Mouse (Mus musculus) cortical plate, adult 2 months (tissue): Measurements from ENCODE around the gene Upk3bl. TPM values are rescaled to one million over a fixed set of nuclear protein-coding genes. Genes with fewer than 3 reads are reported as not detected.
A peak's percentile ranks its signal among the peaks of the same experiment; 100 is the strongest.
"Not testable (repeated sequence)": the region's sequence is repeated elsewhere in the genome, so short reads cannot be mapped to it uniquely, and the experiment has no call there.

Experiments used
- H3K27ac ChIP-seq: fragments of 200-500 bp; 2 replicates; pipeline ENCODE4 v1.5.1; 2012; ENCODE audit warnings: low read length, control low read depth, inconsistent platforms; ENCODE audit not compliant: insufficient read depth
- H3K4me1 ChIP-seq: fragments of 200-500 bp; 2 replicates; pipeline ENCODE4 v1.6.1; 2011; ENCODE audit warnings: low read length; ENCODE audit not compliant: control insufficient read depth, insufficient read depth
- H3K4me3 ChIP-seq: fragments of 200-500 bp; 2 replicates; pipeline ENCODE4 v1.5.1; 2011; ENCODE audit warnings: mild to moderate bottlenecking, low read length, control low read depth; ENCODE audit not compliant: insufficient read depth
- CTCF ChIP-seq: fragments of 200-500 bp; IDR thresholded peaks from 2 replicates; pipeline ENCODE4 v1.5.1; 2011; ENCODE audit warnings: mild to moderate bottlenecking, control low read depth, low read length; ENCODE audit not compliant: insufficient read depth; ENCODE audit errors: extremely low read depth
- POLR2A ChIP-seq: fragments of 200-500 bp; IDR thresholded peaks from 2 replicates; pipeline ENCODE4 v1.6.1; 2011; ENCODE audit warnings: mild to moderate bottlenecking, low read length, control low read depth; ENCODE audit not compliant: insufficient read depth; ENCODE audit errors: extremely low read depth
- polyA plus RNA-seq: library from polyadenylated mRNA; depleted of rRNA; stranded (reverse); fragments of >200 nt; gene quantifications from 2 replicates; pipeline ENCODE4 v1.2.3, GENCODE M21; 2012

Upk3bl gene
- polyA plus RNA-seq, 1 experiment = 0.61 TPM

DNA sequence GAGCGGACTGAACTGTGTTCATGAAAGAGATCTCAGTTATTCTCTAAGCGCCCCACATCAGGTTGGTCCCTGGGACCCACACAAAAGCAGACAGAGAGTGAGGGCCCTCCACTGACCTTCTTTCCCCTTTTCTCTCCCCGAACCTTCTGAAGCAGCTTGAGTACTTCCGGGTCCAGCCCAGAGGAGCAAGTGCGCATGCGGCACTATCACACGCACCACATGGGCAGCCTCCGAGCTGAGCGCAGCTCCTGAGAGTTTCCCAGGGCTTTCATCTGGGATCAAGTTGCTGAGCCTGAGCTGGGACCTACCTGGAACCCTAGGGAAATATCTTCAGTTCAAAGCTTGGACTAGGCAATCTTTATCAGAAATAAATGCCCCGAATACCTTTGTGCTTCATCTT is 9.6 kb downstream of the Upk3bl start:
- H3K27ac ChIP-seq = no peak overlapping the region
- H3K4me1 ChIP-seq = no peaks in the 10 kb centered on the region
- no peak for TF ChIP-seq POLR2A
- no peak for TF ChIP-seq CTCF
- H3K4me3 ChIP-seq = no peak overlapping the region

DNA sequence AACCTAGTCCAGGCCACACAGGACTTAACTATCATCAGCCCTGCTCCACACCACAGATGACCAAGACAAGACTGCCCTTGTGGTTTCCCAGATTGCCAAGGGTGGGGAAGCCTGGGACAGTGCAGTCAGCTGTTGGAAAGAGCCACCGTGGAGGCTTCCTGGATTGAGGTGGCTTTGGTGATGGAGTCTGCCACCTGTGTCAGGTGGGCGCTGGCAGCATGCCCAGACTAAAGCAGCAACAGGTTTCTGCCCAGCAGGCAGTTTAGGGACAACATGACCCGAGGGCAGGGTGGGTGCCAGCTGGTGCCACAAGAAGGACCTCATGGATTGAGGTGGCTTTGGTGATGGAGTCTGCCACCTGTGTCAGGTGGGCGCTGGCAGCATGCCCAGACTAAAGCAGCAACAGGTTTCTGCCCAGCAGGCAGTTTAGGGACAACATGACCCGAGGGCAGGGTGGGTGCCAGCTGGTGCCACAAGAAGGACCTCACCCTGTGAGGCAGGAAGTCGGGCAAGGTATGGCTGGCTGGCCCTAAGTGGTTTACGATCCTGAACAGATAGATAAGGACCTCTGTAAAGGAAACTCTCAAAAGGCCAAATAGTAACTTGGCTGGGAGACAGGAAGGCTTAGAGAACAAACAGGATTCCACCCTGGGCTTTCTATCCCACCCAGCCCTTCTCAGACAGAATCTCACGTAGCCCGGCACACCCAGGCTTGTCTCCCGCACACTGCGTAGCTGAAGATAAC is 12.3 kb downstream of the Upk3bl start:
- H3K4me3 ChIP-seq, H3K27ac ChIP-seq: not testable (repeated sequence)

DNA sequence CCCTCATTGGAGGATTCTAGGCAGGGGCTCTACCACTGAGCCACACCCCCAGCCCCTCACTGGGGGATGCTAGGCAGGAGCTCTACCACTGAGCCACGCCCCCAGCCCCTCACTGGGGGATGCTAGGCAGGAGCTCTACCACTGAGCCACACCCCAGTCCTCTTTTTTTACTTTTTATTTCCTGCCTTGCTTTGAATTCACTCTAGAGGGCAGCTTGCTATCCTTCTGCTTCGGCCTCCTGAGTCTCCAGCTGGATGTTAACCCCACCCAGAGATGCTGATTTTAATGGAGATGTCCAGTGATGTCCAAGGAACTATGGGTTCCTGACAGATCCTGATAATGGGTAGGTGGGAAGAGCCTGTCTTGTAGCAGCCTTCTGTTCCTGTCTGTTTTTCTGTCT is 15.1 kb downstream of the Upk3bl start:
- no peaks in the 10 kb centered on the region for H3K4me1 ChIP-seq
- H3K27ac ChIP-seq = no peak overlapping the region
- TF ChIP-seq POLR2A (no peak), CTCF (no peak)
- no peak overlapping the region for H3K4me3 ChIP-seq

More for the DNA sequence above, 12.3 kb downstream of the Upk3bl start:
- not testable (repeated sequence) for H3K4me1 ChIP-seq

GRCm38 (mm10) chr5:136073051-136073450 is 18.8 kb downstream of the Upk3bl start:
- no peak for TF ChIP-seq POLR2A
- TF ChIP-seq CTCF = no peak
- no peak overlapping the region for H3K4me3 ChIP-seq
- H3K4me1 ChIP-seq = no peaks in the 10 kb centered on the region
- no peak overlapping the region for H3K27ac ChIP-seq

GRCm38 (mm10) chr5:136073526-136073925 is 19.2 kb downstream of the Upk3bl start:
- no peak overlapping the region for H3K4me3 ChIP-seq
- no peaks in the 10 kb centered on the region for H3K4me1 ChIP-seq
- H3K27ac ChIP-seq = no peak overlapping the region
- TF ChIP-seq CTCF (no peak), POLR2A (no peak)

- H3K4me1 ChIP-seq = no peaks in the 10 kb centered on the region
- TF ChIP-seq CTCF (no peak), POLR2A (no peak)
- H3K27ac ChIP-seq = no peak overlapping the region
- H3K4me3 ChIP-seq = no peak overlapping the region
These were observed 20.8 kb downstream of the Upk3bl start for GRCm38 (mm10) chr5:136075076-136075475.

DNA sequence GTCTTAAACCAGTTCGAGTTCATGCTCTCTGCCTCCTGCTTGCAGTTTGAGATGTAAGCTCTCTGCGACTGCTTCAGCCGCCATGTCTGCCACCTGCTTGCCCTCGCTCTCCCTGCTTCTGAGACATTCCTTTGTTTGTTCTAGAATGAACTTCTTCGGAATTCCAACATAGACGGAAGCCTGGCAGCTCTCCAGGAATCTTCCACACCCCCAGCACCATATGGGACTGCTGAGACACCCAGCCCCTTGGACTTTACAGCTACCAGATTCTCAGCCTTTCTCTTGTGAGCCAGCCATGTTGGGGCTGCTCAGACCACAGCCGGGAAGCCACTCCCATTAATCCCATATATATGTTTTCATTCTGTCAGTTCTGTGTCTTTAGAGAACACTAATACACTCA is 22.0 kb downstream of the Upk3bl start:
- H3K4me3 ChIP-seq = no peak overlapping the region
- H3K4me1 ChIP-seq = no peaks in the 10 kb centered on the region
- H3K27ac ChIP-seq = no peak overlapping the region
- TF ChIP-seq CTCF = no peak
- no peak for TF ChIP-seq POLR2A

- Histone ChIP-seq H3K4me1 (no peaks in the 10 kb centered on the region), H3K27ac (no peak overlapping the region), H3K4me3 (no peak overlapping the region)
- no peak for TF ChIP-seq CTCF
- TF ChIP-seq POLR2A = no peak
These were observed 22.8 kb downstream of the Upk3bl start for GRCm38 (mm10) chr5:136077001-136077550.

- Histone ChIP-seq H3K4me3 (no peak overlapping the region), H3K4me1 (no peaks in the 10 kb centered on the region), H3K27ac (no peak overlapping the region)
- TF ChIP-seq POLR2A (no peak), CTCF (no peak)
These were observed 23.8 kb downstream of the Upk3bl start for GRCm38 (mm10) chr5:136078136-136078535.

GRCm38 (mm10) chr5:136082345-136082744 is 28.1 kb downstream of the Upk3bl start:
- no peak for TF ChIP-seq CTCF
- TF ChIP-seq POLR2A = no peak
- Histone ChIP-seq H3K4me3 (no peak overlapping the region), H3K27ac (no peak overlapping the region), H3K4me1 (peaks cover 2% of the 10 kb centered on the region; the same call in 1 of the 2 replicates)

DNA sequence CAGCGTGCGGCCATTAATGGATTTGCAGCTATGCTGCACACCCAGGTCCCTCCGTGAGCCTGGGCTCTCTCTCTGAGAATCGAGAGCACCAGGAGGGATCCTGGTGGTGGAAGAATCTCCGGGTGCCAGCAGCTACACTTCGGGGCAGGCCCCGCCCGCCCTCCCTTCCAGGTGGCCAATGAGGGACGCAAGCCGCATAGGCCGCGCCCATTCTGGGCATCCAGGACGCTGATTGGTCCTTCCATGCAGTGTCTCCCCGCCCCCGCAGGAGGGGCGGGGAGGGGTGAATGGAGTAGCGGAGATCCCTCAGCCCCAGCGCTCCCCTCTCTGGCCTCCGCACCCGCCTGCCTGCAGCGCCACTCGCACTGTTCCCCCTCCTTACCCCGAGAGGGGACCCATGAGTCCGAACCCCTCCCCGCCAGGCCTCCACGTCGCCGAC is 29.4 kb downstream of the Upk3bl start, which contains the start of gene Rasa4:
Gene Rasa4, plus strand, starts transcription at position 248 of the 439 bp plus-strand sequence.
- peak within 1 kb of the TSS; percentile 57 for H3K4me3 ChIP-seq
- TF ChIP-seq CTCF (no peak), POLR2A (no peak)
- H3K27ac ChIP-seq = no peak within 1 kb of the TSS
- H3K4me1 ChIP-seq = peaks cover 2% of the 10 kb centered on the region; the same call in 1 of the 2 replicates
